Mouse (Mus musculus) stomach, embryonic 16.5 days (tissue): Measurements from ENCODE around the gene Rbm20. TPM values are rescaled to one million over a fixed set of nuclear protein-coding genes. Genes with fewer than 3 reads are reported as not detected.
A peak's percentile ranks its signal among the peaks of the same experiment; 100 is the strongest.

ENCODE experiments used
- ATAC-seq: fragments of 200-750 bp; cut with Nextera tagmentation; 2 replicates; pipeline ENCODE4 v1.8.0; 2017; ENCODE audit warnings: moderate number of reproducible peaks, moderate TSS enrichment; ENCODE audit not compliant: insufficient read depth, low FRiP score
- H3K27ac ChIP-seq: fragments of 300-500 bp; sonication (generic); 2 replicates; pipeline ENCODE4 v1.5.1; 2014; ENCODE audit warnings: low read length
- H3K27me3 ChIP-seq: fragments of 300-500 bp; sonication (generic); 2 replicates; pipeline ENCODE4 v1.6.1; 2014; ENCODE audit warnings: low read length, control low read depth, mixed read lengths; ENCODE audit not compliant: control insufficient read depth, insufficient read depth
- H3K36me3 ChIP-seq: fragments of 300-500 bp; sonication (generic); 2 replicates; pipeline ENCODE4 v1.6.1; 2014; ENCODE audit warnings: low read length; ENCODE audit not compliant: control insufficient read depth, insufficient read depth
- H3K4me1 ChIP-seq: fragments of 300-500 bp; sonication (generic); 2 replicates; pipeline ENCODE4 v1.6.1; 2014; ENCODE audit warnings: low read length, control low read depth, mixed read lengths; ENCODE audit not compliant: control insufficient read depth, insufficient read depth
- H3K4me2 ChIP-seq: fragments of 300-500 bp; sonication (generic); 2 replicates; pipeline ENCODE4 v1.6.1; 2014; ENCODE audit warnings: low read depth, low read length, mixed read lengths
- H3K4me3 ChIP-seq: fragments of 300-500 bp; sonication (generic); replicated peaks from 2 replicates; pipeline ENCODE4 v1.5.1; 2014; ENCODE audit warnings: mild to moderate bottlenecking, low read length
- H3K9ac ChIP-seq: fragments of 300-500 bp; sonication (generic); 2 replicates; pipeline ENCODE4 v1.6.1; 2014; ENCODE audit warnings: low read length
- H3K9me3 ChIP-seq: fragments of 300-500 bp; sonication (generic); replicated peaks from 2 replicates; pipeline ENCODE4 v1.6.1; 2016; ENCODE audit warnings: low read length, control low read depth; ENCODE audit not compliant: control insufficient read depth
- WGBS: fragments of 180-500 bp; shearing (Covaris S2); extraction: QIAGEN DNeasy Blood & Tissue Kit; methylation state at CpG from one replicate; pipeline ENCODE4 v1.1.7; 2014; 5-methylcytosine and 5-hydroxymethylcytosine counted together
- polyA plus RNA-seq: library from polyadenylated mRNA; unstranded; fragments of >200 nt; fragmentation: Nextera tagmentation; extraction: Ambion mirVana; gene quantifications from 2 replicates; pipeline ENCODE4 v1.2.1, GENCODE M21; 2015

Gene Rbm20
- polyA plus RNA-seq, 1 experiment from 2014 or later, result 1.4 TPM

DNA sequence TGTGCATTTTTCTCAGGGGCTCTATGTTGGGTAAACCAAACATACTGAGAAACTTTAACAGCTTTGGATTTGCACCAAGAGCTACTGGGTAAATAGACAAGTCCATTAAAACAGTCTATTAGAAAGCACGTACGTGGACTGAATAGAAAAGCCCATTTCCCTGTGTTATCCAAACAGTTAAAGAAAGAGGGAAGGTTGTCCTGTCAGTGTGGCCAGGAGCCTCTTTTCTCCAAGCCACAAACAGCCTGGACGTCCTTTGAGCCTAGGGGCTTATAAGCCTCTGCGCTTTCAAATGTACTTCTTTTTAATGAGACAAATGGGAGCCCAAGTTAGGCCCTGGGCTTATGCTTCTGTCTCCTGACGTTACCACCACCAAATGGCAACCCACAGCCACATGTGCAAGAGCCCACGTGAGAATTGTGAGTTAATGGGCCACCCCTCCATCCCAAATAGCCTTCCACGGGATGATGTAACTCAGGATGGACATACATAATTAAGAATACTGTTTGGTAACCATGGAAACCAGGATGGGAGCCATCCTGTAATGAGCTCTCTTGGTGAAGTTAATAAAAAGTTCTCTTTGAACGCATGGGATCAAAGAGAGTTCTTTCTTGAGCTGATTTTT, 156.8 kb downstream of the Rbm20 start:
- H3K4me3 ChIP-seq, result no peak overlapping the region
- WGBS, result 52% methylated on average over 8 of the region's 8 CpGs
- no peak overlapping the region for H3K9ac ChIP-seq

DNA sequence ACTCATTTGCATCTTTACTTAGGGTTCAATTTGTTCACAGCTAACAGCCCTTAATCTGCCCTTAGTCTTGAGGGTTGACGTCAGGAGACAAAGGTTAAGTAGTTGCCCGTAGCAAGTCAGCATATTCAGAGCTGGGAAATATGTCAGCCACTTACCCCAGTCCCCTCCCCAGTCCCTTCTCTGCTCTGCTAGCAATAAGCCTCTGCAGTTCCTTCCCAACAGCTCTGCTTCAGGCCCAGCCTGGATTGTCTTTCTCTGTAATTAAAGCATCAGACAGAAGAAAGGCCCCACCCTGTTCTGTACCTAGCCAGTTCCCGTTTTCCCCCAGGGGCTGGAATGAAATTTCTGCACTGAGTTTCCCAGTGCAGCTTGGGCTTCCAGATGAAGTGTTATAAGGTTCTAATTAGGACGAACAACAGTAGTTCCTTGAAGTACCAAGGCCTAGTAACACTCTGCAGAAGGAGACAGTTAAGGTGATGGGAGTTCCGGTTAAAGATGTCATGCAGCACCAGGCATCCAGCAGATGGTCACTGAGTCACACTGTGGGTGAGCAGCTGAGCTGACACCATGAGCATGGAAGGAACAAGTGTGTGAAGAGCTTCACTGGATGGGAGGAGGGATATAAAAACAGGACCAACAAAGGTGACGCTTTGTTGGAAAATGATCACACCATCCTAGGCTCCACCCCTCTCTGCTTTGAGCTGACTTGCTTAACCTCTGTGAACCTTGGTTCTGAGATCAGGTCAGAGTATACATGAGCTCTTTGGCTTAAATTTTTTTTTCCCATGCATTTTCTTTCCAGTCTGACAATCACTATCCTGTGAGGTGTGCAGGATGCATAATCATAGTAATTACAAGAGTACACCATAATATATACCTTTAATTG, 159.7 kb downstream of the Rbm20 start:
- Histone ChIP-seq H3K9me3 (no peaks in the 10 kb centered on the region), H3K4me1 (no peaks in the 10 kb centered on the region), H3K36me3 (no peaks in the 10 kb centered on the region), H3K4me3 (no peak overlapping the region), H3K4me2 (no peak overlapping the region), H3K27ac (peak overlapping the region; percentile 46; the same call in 1 of the 2 replicates), H3K27me3 (no peaks in the 10 kb centered on the region), H3K9ac (no peak overlapping the region)
- 56% methylated on average over 6 of the region's 6 CpGs for WGBS
- no peak; the same call in 1 of the 2 replicates for ATAC-seq

More for the DNA sequence above, 156.8 kb downstream of the Rbm20 start:
- Histone ChIP-seq H3K36me3 (no peaks in the 10 kb centered on the region), H3K27me3 (no peaks in the 10 kb centered on the region), H3K9me3 (no peaks in the 10 kb centered on the region), H3K27ac (no peak overlapping the region), H3K4me2 (no peak overlapping the region), H3K4me1 (peaks cover 15% of the 10 kb centered on the region)
- ATAC-seq, result no peak

DNA sequence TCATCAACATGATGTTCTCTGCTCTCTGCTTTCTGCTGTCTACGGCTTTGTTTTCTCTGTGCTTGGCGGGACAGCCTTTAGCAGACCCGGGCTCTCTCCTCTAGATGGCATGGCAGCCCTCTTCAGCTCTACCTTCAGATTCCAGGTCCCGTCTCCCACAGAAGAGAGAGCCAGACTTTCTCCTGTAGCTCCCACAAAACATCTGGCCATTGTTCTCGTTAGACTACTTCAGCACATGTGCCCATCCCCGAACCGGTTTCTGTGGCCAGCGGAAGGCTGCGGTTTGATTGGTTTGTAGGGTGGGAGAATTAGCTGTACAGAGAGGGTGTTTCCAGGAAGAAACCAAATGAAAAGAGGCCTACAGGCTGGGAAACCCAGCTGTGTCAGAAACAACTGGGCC, 161.7 kb downstream of the Rbm20 start:
- Histone ChIP-seq H3K9ac (no peak overlapping the region), H3K9me3 (no peaks in the 10 kb centered on the region), H3K27ac (peak overlapping the region; percentile 70), H3K4me1 (no peaks in the 10 kb centered on the region), H3K36me3 (no peaks in the 10 kb centered on the region), H3K27me3 (no peaks in the 10 kb centered on the region), H3K4me3 (no peak overlapping the region), H3K4me2 (no peak overlapping the region)
- 48% methylated on average over 9 of the region's 9 CpGs for WGBS
- peak; percentile 56 for ATAC-seq

DNA sequence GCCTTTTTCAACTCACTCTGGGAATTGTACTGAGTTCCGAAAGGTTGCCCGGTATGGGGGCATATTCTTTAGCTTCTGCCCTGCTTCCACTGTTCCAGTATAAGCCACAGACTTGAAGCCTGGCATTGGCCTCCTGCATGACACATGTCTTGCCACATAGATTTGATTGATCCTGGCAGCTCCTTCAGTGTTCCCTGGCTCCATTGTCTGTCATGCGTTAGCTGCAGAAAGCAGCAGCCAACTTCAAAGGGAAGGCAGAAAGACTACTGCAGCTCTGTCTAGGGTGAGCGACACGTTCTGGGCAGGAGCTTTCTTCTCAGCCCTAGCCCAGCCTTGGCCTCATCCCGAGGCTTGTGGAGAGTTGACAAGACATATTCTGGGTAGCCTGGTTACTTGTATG, 162.7 kb downstream of the Rbm20 start:
- no peak for ATAC-seq
- Histone ChIP-seq H3K36me3 (no peaks in the 10 kb centered on the region), H3K4me2 (no peak overlapping the region), H3K27me3 (no peaks in the 10 kb centered on the region), H3K9ac (0 out of 2 replicates have a peak overlapping the region, but pooled peaks have one; percentile 5), H3K4me1 (no peaks in the 10 kb centered on the region), H3K27ac (no peak overlapping the region; the same call in 1 of the 2 replicates), H3K9me3 (no peaks in the 10 kb centered on the region), H3K4me3 (no peak overlapping the region)
- WGBS, result 69% methylated on average over 6 of the region's 6 CpGs

DNA sequence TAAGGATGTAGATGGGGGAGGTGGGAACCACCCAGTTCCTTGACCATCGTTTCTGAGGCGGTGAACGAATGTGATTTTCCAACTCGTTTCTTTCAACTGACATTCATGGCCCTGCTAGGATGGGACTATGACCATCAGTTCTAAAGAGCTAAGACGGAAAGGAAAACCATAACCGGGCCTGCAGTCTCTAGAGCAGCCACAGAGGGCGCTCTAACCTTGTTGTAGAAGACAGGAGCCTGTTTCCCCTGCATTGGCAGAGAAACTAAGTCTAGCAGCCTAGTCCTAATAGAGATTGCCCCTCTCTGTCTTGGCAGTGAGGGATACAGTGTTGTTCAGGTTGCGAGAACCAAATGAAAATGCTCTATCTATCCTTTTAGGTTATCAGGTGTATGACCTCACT, 164.8 kb downstream of the Rbm20 start:
- Histone ChIP-seq H3K4me3 (no peak overlapping the region), H3K36me3 (no peaks in the 10 kb centered on the region), H3K4me2 (no peak overlapping the region), H3K27me3 (no peaks in the 10 kb centered on the region), H3K9ac (no peak overlapping the region), H3K4me1 (no peaks in the 10 kb centered on the region), H3K27ac (no peak overlapping the region), H3K9me3 (no peaks in the 10 kb centered on the region)
- no peak for ATAC-seq
- 67% methylated on average over 8 of the region's 8 CpGs for WGBS

DNA sequence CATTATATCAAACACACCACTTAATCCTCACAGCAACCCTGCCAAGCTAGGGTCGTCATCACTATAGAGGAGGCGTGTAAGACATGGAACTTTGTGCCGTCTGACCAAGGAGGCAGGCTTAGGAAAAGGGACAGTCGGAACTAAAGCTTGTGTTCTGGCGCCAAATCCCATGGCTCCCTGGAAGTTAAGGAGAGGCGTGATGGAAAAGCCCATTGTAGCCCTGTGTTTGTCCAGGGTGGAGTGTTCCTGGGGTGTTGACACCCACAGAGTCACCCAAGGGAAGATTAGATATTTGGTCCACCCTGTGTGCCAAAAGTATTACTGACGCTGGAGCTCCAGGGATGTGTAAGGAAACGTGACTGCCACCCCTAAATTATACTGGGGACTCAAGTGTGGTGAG, 166.9 kb downstream of the Rbm20 start:
- no peaks in the 10 kb centered on the region for H3K36me3 ChIP-seq
- no peak overlapping the region for H3K27ac ChIP-seq
- no peaks in the 10 kb centered on the region for H3K27me3 ChIP-seq
- no peak overlapping the region for H3K9ac ChIP-seq
- ATAC-seq, result peak; percentile 43
- no peaks in the 10 kb centered on the region for H3K9me3 ChIP-seq
- 0 out of 2 replicates have a peak, but pooled peaks cover 10% of the 10 kb centered on the region for H3K4me1 ChIP-seq
- H3K4me2 ChIP-seq, result no peak overlapping the region
- 66% methylated on average over 8 of the region's 8 CpGs for WGBS
- no peak overlapping the region for H3K4me3 ChIP-seq

DNA sequence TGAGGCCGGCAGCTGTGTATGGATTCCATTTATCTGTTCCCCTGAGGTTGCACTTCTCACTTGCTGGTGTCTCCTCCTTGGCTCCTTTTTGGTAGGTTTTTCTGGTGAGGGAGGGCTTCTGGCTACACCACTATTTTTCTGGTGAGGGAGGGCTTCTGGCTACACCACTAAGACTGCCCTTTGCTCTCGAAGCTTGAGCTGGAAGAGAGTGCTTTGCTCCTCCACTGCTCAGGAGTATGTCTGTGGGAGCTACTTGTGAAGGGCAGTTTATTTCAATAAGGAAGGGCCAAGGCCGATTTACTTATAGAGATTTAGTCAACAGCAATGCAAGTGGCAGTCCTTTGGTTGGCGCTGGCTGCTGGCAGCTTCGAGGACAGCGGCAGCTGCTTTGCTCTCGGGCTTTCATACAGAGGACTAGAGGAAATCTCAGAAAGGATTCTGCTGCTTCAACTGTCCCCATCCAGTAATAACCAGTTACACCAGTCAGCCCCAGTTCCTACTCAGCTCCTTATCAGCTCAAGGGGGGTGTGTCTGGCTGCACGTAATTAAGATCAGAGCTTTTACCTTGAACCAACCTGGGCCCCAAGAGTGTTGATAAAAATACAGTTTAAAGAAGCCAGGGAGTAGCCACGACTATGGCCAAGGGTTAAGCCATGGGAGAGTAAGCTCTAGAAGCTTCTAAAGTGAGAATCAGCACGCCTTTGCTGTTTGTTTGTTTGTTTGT, 171.3 kb downstream of the Rbm20 start:
- Histone ChIP-seq H3K9me3 (no peaks in the 10 kb centered on the region), H3K36me3 (no peaks in the 10 kb centered on the region), H3K4me1 (peaks cover 32% of the 10 kb centered on the region), H3K4me3 (no peak overlapping the region), H3K27ac (peak overlapping the region; percentile 80), H3K4me2 (no peak overlapping the region), H3K27me3 (no peaks in the 10 kb centered on the region), H3K9ac (0 out of 2 replicates have a peak overlapping the region, but pooled peaks have one; percentile 28)
- peak; percentile 63; the same call in 1 of the 2 replicates for ATAC-seq
- WGBS, result 65% methylated on average over 10 of the region's 10 CpGs

DNA sequence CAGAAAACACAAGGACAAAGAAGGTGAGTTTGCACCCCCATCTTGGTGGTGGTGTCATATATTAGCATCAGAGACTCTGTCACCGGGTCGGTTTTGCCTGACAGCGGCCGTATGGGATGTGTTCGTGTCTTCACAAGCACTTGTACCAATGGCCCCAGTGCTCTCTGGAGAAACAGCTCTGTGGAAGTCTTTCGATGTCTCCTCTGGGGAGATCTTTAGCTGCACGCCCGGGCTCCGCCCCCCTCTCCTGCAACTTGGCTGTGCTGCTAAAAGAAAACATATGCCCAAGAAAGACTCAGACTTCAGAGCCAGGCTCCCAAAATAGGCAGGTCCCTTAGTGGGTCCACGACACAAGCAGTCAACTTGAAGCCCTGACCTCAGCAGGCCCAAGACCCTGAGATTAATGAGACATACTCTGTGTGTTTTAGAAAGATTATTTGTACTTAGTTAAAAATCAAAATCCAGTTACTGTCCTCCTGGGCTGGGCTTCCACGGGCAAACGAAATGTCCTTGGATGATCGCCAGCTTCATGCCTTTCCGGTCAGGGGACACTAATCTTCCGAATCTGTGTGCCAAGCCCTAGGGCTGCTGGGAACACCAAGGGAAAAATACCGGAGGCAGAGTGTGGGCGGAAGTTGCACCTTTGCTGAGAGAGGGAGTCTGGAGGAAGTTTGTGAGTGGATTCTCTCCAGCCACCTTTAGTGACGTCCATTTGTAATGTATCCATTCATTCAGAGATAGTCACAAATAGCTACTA, 173.2 kb downstream of the Rbm20 start:
- Histone ChIP-seq H3K4me3 (no peak overlapping the region), H3K9ac (0 out of 2 replicates have a peak overlapping the region, but pooled peaks have one; percentile 42), H3K27me3 (no peaks in the 10 kb centered on the region), H3K4me2 (0 out of 2 replicates have a peak overlapping the region, but pooled peaks have one; percentile 4), H3K27ac (peak overlapping the region; percentile 73), H3K9me3 (no peaks in the 10 kb centered on the region), H3K36me3 (no peaks in the 10 kb centered on the region), H3K4me1 (peaks cover 35% of the 10 kb centered on the region)
- 0 out of 2 replicates have a peak, but pooled peaks have one; percentile 30 for ATAC-seq
- whole genome bisulfite sequencing, result 37% methylated on average over 18 of the region's 18 CpGs
